Mouse (Mus musculus): ENCODE measurements around the gene Rexo4. TPM values are rescaled to one million over a fixed set of nuclear protein-coding genes. Genes with fewer than 3 reads are reported as not detected.

Gene Rexo4
- total RNA-seq (2021): 10 to 100 TPM; 13.6 to 16.4 TPM
- long read RNA-seq, experiment 1, transcript Rexo4-201 (8 exons, 2,281 nt): major isoform, 14 of 18 reads
- long read RNA-seq, experiment 1, partial matches to known transcripts: 0 of 18 reads
- long read RNA-seq, experiment 1, other reads (novel, unspliced or antisense): 3 of 18 reads
- long read RNA-seq, experiment 2, transcript Rexo4-201 (8 exons, 2,281 nt): major isoform, 19 of 26 reads
- long read RNA-seq, experiment 2, partial matches to known transcripts: 2 of 26 reads
- long read RNA-seq, experiment 2, other reads (novel, unspliced or antisense): 4 of 26 reads

GRCm38 (mm10) chr2:26963923-26964723 is at the start of gene Rexo4:
Rexo4 (minus strand) TSS chr2:26964386.
- intact Hi-C loops (cut with DNase I): loop anchor here (2.0 to 10.0 kb wide), 3 partner anchors 45 to 319 kb away; partner anchors contain the start of genes Cacfd1, Med22 and Rpl7a

DNA sequence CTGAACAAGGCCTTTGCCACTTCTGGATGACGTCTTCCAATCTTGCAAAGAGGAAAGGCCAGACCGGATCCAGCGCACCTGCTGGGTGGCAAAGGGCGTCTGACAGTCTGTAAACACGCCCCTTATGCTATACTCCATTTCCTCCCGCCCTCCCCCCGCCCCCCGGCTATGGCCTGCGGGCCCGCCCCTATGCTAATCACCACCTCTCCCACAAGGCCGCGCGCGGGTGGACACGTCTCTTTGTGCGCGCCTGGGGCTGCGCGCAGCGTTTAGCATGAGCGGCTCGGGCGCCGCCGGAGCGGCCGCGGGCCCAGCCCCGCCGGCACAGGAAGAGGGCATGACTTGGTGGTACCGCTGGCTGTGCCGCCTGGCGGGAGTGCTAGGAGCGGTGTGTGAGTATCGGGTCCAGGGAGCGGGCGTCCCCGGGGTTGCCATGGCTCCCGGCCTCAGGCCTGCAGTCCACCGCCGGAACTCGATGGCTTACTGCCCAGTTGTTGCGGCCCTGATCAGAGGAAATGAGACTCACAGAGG is 45.6 kb upstream of the Rexo4 start, which contains the start of gene Cacfd1:
Cacfd1 (plus strand) TSS at position 213 of the 531 bp plus-strand sequence.
- intact Hi-C loops (cut with DNase I): loop anchor here (2.0 kb wide), 1 partner anchor 45 kb away; the partner anchor contains the start of gene Rexo4
- peak; percentile 86 to 88 for DNase-seq

More at GRCm38 (mm10) chr2:26963923-26964723, at the start of gene Rexo4:
- peak; percentile 94 for DNase-seq

DNA sequence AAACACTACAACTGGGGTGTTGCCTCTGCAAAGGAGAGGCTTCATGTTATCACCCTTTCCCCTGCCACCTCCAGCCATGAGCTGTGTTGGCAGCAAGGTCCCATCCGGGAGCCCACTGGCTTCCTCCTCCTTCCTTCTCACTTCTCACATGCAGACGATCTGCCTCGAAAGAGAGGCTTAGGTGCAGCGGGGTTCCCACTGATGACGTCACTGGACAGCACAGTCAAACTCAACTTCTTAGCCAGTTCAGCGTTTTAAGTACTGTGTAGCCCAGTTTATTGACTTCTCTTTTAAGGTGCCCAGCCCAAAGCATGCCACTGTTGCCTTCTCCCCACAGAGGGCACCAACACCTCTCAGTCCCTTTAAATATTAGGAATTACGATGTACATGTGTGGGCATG is 43.5 kb upstream of the Rexo4 start:
- intact Hi-C loops (cut with DNase I): loop anchor here (2.0 kb wide), 1 partner anchor 43 kb away; the partner anchor contains the start of gene Rexo4
- no peak for DNase-seq

DNA sequence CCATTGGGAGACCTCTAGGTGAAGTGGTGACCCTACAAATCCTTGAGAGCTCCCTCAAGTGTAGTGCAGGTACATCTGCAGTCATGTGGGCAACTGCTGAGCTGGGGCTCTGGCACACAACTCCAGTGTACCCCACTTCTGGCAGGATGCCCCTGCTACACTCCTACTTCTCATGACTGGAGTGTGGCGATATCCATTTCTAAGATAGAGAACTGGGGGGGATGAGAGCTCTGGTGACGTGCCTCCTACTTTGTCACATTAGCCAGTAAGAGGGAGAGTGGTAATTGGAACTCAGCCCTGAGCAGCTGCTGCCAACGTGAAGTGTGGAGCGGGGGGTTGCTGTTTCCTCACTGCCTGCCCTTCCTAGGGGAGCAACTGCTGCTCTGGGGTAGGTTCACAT is 42.1 kb upstream of the Rexo4 start:
- DNase-seq: no peak
- intact Hi-C loops (cut with DNase I): no loop called here

DNA sequence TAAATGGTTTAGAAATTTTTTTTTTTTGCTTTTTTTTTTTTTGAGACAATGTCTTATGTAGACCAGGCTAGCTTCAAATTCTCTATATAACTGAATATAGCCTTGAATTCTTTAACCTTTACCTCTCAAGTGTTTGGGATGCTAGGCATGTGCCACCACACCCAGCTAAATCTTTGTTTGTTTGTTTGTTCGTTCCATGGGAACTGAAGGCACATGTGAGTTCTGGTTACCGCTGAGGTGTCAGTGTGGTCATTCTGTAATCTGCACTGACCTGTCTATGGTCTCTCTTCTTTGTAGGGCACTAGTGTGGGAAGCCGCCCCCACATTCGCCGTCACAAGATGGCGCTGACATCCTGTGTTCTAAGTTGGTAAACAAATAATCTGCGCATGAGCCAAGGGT is 33.8 kb upstream of the Rexo4 start:
- intact Hi-C loops (cut with DNase I): no loop called here

DNA sequence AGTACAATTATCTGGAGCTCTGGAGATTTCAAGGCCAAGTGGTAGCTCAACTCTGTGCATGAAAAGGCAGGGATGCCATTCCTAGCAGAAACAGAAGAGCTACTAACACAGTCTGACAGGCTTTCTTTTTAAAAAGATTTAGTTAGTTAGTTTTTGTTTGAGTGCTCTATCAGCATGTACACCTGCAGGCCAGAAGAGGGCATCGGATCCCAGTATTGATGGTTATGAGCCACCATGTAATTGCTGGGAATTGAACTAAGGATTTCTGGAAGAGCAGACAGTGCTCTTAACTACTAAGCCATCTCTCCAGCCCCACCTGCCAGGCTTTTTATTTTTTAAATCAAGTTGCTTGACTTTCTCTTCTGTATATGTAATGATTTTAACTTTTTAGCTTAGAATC is 33.3 kb upstream of the Rexo4 start:
- intact Hi-C loops (cut with DNase I): no loop called here

More for the DNA sequence above, 33.8 kb upstream of the Rexo4 start:
- no peak for DNase-seq

DNA sequence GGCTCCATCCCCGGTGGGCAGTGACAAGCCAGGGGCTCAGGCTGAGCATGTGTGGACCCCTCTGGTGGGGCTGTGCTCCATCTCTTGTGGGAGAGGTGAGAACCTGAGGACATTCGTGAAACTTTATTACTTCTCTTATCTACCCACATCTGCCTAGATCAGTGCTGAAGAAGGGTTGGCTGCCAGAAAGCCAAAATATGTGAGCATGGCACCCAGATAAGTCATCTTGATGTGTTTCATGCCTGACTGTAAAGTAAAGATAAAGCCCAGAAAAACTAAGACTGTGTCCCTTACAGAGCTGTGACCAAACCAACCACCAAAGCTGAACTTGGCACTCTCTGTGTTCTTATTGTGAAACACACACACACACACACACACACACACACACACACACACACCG is 29.8 kb upstream of the Rexo4 start:
- no peak for DNase-seq
- intact Hi-C loops (cut with DNase I): no loop called here

More for the DNA sequence above, 33.3 kb upstream of the Rexo4 start:
- DNase-seq: no peak

DNA sequence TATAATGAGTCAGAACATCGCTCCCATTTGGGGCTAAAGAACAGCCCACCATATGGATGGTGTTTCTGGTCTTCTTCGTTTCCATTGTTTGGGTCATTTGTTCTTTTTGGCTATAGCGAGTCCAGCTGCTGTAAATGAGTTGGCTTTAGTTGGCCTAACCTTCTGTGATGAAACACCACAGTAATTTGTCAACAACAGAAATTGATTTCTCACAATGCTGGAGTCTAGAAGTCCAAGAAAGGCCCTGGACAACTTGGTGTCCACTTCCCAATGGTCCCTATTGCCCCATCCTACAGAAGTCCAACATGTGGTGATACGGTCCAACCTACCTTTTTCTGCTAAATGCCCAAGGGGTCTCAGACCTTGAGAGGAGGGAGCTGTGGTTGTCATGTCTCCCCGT is 20.5 kb upstream of the Rexo4 start:
- no peak for DNase-seq
- intact Hi-C loops (cut with DNase I): no loop called here

DNA sequence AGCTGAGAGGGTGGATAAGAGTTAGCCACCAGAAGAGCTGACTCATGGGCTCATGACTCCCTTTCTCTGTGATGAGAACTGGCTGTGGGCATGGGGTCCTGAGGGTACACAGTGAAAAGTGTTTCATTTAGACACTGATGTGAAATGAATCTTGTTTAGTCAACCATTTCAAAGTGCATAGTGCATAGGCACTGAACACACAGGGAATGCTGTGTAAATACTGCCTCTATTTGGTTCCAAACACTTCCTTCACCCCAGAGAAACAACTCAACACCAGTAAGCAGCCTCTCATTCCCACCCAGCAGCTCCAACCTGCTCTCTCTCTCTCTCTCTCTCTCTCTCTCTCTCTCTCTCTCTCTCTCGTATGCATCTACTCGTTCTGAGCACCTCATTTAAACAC is 20.0 kb upstream of the Rexo4 start:
- DNase-seq: no peak
- intact Hi-C loops (cut with DNase I): no loop called here

GRCm38 (mm10) chr2:26980361-26980760 is 16.2 kb upstream of the Rexo4 start:
- intact Hi-C loops (cut with DNase I): no loop called here

DNA sequence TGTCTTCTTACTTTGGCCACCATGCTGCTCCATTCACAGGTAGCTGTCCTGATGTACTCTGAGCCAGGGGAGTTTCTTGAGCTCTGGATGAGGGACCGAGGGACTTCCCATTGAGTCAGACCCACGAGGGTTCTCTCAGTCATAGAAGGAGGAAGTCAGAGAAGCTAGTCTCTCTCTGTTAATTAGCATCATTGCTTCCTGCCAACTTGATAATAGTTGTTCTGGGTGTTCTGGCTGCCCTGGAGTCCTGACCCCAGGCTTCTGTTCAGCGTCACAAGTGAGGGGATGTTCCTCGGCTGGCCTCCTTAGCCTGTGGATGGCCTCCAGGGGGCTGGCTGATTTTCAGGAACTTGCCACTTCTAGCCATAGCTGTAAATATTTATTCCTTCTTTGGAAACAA is 9.8 kb upstream of the Rexo4 start:
- DNase-seq: no peak
- intact Hi-C loops (cut with DNase I): no loop called here

More at GRCm38 (mm10) chr2:26980361-26980760, 16.2 kb upstream of the Rexo4 start:
- DNase-seq: no peak

- DNase-seq: no peak
- intact Hi-C loops (cut with DNase I): no loop called here
These were observed 8.9 kb upstream of the Rexo4 start, which contains the start of gene Adamts13 for GRCm38 (mm10) chr2:26973116-26973515. Adamts13 (plus strand) TSS chr2:26973416.

GRCm38 (mm10) chr2:26967262-26967661 is 3.1 kb upstream of the Rexo4 start:
- DNase-seq: no peak
- intact Hi-C loops (cut with DNase I): loop anchor here (10.0 kb wide), 1 partner anchor 322 kb away; no protein-coding TSS in a partner anchor

- intact Hi-C loops (cut with DNase I): loop anchor here (2.0 to 10.0 kb wide), 3 partner anchors 44 to 320 kb away; partner anchors contain the start of genes Cacfd1, Med22 and Rpl7a
- no peak for DNase-seq
These were observed 661 bp upstream of the Rexo4 start for GRCm38 (mm10) chr2:26964724-26965370.

DNA sequence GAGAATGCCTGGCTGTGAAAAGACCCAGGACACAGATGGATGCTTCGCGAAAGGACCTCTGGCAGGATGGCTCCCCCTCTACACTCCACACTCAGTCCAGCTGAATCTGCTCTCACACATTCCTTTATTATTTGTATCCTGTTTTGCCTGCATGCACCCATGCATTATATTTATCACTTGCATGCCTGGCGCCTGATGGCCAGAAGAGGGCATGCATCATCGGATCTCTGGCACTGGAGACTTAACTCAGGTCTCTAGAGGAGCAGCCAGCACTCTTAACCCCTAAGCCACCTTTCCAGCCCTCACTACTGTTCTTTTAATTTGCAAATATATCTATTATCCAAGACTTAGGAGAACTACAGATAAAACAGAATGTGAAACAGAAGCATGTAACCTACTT is 3.4 kb downstream of the Rexo4 start:
- no peak for DNase-seq
- intact Hi-C loops (cut with DNase I): loop anchor here (10.0 kb wide), 1 partner anchor 316 kb away; no protein-coding TSS in a partner anchor

DNA sequence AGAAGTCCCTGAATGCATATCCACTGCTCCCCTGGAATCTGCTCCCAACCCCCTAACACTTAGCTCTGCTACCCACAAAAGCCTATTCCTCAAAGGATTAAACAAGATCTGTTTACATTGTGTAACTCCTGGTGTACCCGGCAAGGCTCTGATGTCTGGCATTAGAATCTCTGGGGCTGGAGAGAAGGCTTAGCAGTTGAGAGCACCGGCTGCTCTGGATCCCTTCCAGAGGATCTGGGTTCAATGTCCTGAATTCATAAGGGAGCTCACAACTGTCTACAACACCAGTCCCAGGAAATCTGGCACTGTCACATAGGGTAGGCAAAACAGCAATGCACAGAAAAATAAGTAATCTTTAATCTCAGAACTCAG is 6.7 kb downstream of the Rexo4 start:
- DNase-seq: no peak
- intact Hi-C loops (cut with DNase I): no loop called here

DNA sequence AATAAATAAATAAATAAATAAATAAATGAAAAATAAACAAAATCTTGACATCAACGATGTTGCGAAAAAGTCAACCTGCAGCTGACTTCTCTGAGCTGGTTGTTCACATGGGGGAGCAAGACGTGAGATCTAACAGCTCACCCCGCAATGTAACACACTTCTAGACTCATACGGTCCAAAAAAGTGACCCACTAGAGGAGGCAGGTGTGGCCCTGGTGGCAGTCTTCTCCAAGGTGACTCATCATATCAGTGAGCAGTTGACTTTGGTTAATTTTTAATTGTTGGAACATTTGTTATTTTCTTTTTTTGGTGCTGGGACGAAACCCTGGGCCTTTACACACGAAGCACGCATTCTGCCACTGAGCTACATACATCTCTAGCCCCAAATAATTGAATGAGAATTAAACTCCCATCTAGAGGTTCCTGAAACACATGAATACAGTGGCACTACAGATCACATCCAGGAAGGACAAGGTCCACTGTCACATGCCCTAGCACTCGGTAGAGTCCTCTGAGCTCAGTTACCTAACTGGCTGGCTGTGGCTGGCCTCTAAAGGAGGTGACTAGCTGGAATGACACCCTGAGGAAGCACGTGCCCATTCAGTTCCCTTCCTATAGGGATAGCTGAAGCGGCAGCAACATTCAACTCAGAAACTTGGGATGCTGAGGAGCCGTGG is 7.2 kb downstream of the Rexo4 start:
- DNase-seq: no peak
- intact Hi-C loops (cut with DNase I): no loop called here

GRCm38 (mm10) chr2:26954735-26955395 is 9.3 kb downstream of the Rexo4 start:
- intact Hi-C loops (cut with DNase I): no loop called here
- no peak for DNase-seq

- intact Hi-C loops (cut with DNase I): no loop called here
- no peak for DNase-seq
These were observed 11.3 kb downstream of the Rexo4 start for GRCm38 (mm10) chr2:26952866-26953265.

Data from heart, postnatal 14 days (tissue).